Mouse (Mus musculus): ENCODE results near the gene Gpatch2l. TPM values are rescaled to one million over a fixed set of nuclear protein-coding genes. Genes with fewer than 3 reads are reported as not detected.

Gpatch2l gene
- polyA plus RNA-seq, 1 experiment from 2014 or later, result 24.4 TPM

- H3K4me1 ChIP-seq (ENCODE audit: control insufficient read depth, insufficient read depth, low read depth, low read length), result 0 out of 2 replicates have a peak, but pooled peaks cover 3% of the 10 kb centered on the region
- no peaks in the 10 kb centered on the region for H3K27me3 ChIP-seq (replicated peaks; ENCODE audit: control insufficient read depth, insufficient read depth, low read length)
- H3K36me3 ChIP-seq (ENCODE audit: control insufficient read depth, insufficient read depth, low read length), result peaks cover 5% of the 10 kb centered on the region; the same call in 1 of the 2 replicates
- H3K9ac ChIP-seq (ENCODE audit: low read depth, low read length), result no peak overlapping the region
- H3K27ac ChIP-seq (ENCODE audit: low read depth, low read length), result no peak overlapping the region
- H3K4me2 ChIP-seq (ENCODE audit: low read length), result no peak overlapping the region
- WGBS, result 70% methylated on average over 2 of the region's 2 CpGs
- H3K9me3 ChIP-seq (ENCODE audit: control insufficient read depth, low read length), result no peaks in the 10 kb centered on the region
- H3K4me3 ChIP-seq (ENCODE audit: low read length), result no peak overlapping the region
- ATAC-seq, result no peak
Observed at GRCm38 (mm10) chr12:86274246-86274645, 32.6 kb downstream of the Gpatch2l start.

GRCm38 (mm10) chr12:86275731-86276130, 34.1 kb downstream of the Gpatch2l start:
- H3K9ac ChIP-seq (ENCODE audit: low read depth, low read length), result no peak overlapping the region
- H3K27ac ChIP-seq (ENCODE audit: low read depth, low read length), result no peak overlapping the region
- H3K36me3 ChIP-seq (ENCODE audit: control insufficient read depth, insufficient read depth, low read length), result no peaks in the 10 kb centered on the region
- ATAC-seq, result no peak
- H3K4me1 ChIP-seq (ENCODE audit: control insufficient read depth, insufficient read depth, low read depth, low read length), result 0 out of 2 replicates have a peak, but pooled peaks cover 3% of the 10 kb centered on the region
- H3K27me3 ChIP-seq (replicated peaks; ENCODE audit: control insufficient read depth, insufficient read depth, low read length), result no peaks in the 10 kb centered on the region
- WGBS, result 87% methylated on average over 3 of the region's 3 CpGs
- H3K4me3 ChIP-seq (ENCODE audit: low read length), result no peak overlapping the region
- no peak overlapping the region for H3K4me2 ChIP-seq (ENCODE audit: low read length)
- H3K9me3 ChIP-seq (ENCODE audit: control insufficient read depth, low read length), result no peaks in the 10 kb centered on the region

GRCm38 (mm10) chr12:86276463-86276862, 34.8 kb downstream of the Gpatch2l start:
- WGBS, result 56% methylated on average over 2 of the region's 2 CpGs
- no peak for ATAC-seq

GRCm38 (mm10) chr12:86276895-86277294, 35.2 kb downstream of the Gpatch2l start:
- WGBS, result 41% methylated on average over 5 of the region's 5 CpGs

More at GRCm38 (mm10) chr12:86276463-86276862, 34.8 kb downstream of the Gpatch2l start:
- Histone ChIP-seq H3K4me2 (ENCODE audit: low read length) (no peak overlapping the region), H3K4me1 (ENCODE audit: control insufficient read depth, insufficient read depth, low read depth, low read length) (no peaks in the 10 kb centered on the region), H3K36me3 (ENCODE audit: control insufficient read depth, insufficient read depth, low read length) (no peaks in the 10 kb centered on the region), H3K27me3 (replicated peaks; ENCODE audit: control insufficient read depth, insufficient read depth, low read length) (no peaks in the 10 kb centered on the region), H3K4me3 (ENCODE audit: low read length) (no peak overlapping the region), H3K9me3 (ENCODE audit: control insufficient read depth, low read length) (no peaks in the 10 kb centered on the region), H3K9ac (ENCODE audit: low read depth, low read length) (no peak overlapping the region), H3K27ac (ENCODE audit: low read depth, low read length) (no peak overlapping the region)

GRCm38 (mm10) chr12:86280000-86280399, 38.3 kb downstream of the Gpatch2l start:
- no peak for ATAC-seq
- H3K27me3 ChIP-seq (replicated peaks; ENCODE audit: control insufficient read depth, insufficient read depth, low read length), result no peaks in the 10 kb centered on the region
- no peaks in the 10 kb centered on the region for H3K36me3 ChIP-seq (ENCODE audit: control insufficient read depth, insufficient read depth, low read length)
- H3K4me3 ChIP-seq (ENCODE audit: low read length), result no peak overlapping the region
- no peak overlapping the region for H3K27ac ChIP-seq (ENCODE audit: low read depth, low read length)
- no peaks in the 10 kb centered on the region for H3K4me1 ChIP-seq (ENCODE audit: control insufficient read depth, insufficient read depth, low read depth, low read length)
- no peak overlapping the region for H3K4me2 ChIP-seq (ENCODE audit: low read length)
- WGBS, result 33% methylated on average over 10 of the region's 10 CpGs
- no peak overlapping the region for H3K9ac ChIP-seq (ENCODE audit: low read depth, low read length)
- no peaks in the 10 kb centered on the region for H3K9me3 ChIP-seq (ENCODE audit: control insufficient read depth, low read length)

More at GRCm38 (mm10) chr12:86276895-86277294, 35.2 kb downstream of the Gpatch2l start:
- Histone ChIP-seq H3K4me1 (ENCODE audit: control insufficient read depth, insufficient read depth, low read depth, low read length) (no peaks in the 10 kb centered on the region), H3K27me3 (replicated peaks; ENCODE audit: control insufficient read depth, insufficient read depth, low read length) (no peaks in the 10 kb centered on the region), H3K4me2 (ENCODE audit: low read length) (no peak overlapping the region), H3K36me3 (ENCODE audit: control insufficient read depth, insufficient read depth, low read length) (no peaks in the 10 kb centered on the region), H3K4me3 (ENCODE audit: low read length) (no peak overlapping the region), H3K27ac (ENCODE audit: low read depth, low read length) (no peak overlapping the region), H3K9me3 (ENCODE audit: control insufficient read depth, low read length) (no peaks in the 10 kb centered on the region), H3K9ac (ENCODE audit: low read depth, low read length) (no peak overlapping the region)
- ATAC-seq, result no peak

- Histone ChIP-seq H3K27me3 (replicated peaks; ENCODE audit: control insufficient read depth, insufficient read depth, low read length) (no peaks in the 10 kb centered on the region), H3K4me1 (ENCODE audit: control insufficient read depth, insufficient read depth, low read depth, low read length) (no peaks in the 10 kb centered on the region), H3K9me3 (ENCODE audit: control insufficient read depth, low read length) (no peaks in the 10 kb centered on the region), H3K4me2 (ENCODE audit: low read length) (no peak overlapping the region), H3K27ac (ENCODE audit: low read depth, low read length) (no peak overlapping the region), H3K36me3 (ENCODE audit: control insufficient read depth, insufficient read depth, low read length) (peaks cover 5% of the 10 kb centered on the region), H3K4me3 (ENCODE audit: low read length) (no peak overlapping the region), H3K9ac (ENCODE audit: low read depth, low read length) (no peak overlapping the region)
- WGBS, result 93% methylated on average over 2 of the region's 2 CpGs
- no peak for ATAC-seq
Observed at GRCm38 (mm10) chr12:86285704-86286103, 44.0 kb downstream of the Gpatch2l start.

GRCm38 (mm10) chr12:86297450-86297849, 55.8 kb downstream of the Gpatch2l start:
- Histone ChIP-seq H3K27ac (ENCODE audit: low read depth, low read length) (no peak overlapping the region), H3K4me3 (ENCODE audit: low read length) (no peak overlapping the region), H3K4me2 (ENCODE audit: low read length) (no peak overlapping the region), H3K9ac (ENCODE audit: low read depth, low read length) (no peak overlapping the region), H3K36me3 (ENCODE audit: control insufficient read depth, insufficient read depth, low read length) (no peaks in the 10 kb centered on the region), H3K27me3 (replicated peaks; ENCODE audit: control insufficient read depth, insufficient read depth, low read length) (no peaks in the 10 kb centered on the region), H3K9me3 (ENCODE audit: control insufficient read depth, low read length) (no peaks in the 10 kb centered on the region), H3K4me1 (ENCODE audit: control insufficient read depth, insufficient read depth, low read depth, low read length) (no peaks in the 10 kb centered on the region)
- ATAC-seq, result no peak
- 79% methylated on average over 10 of the region's 10 CpGs for WGBS

- Histone ChIP-seq H3K27me3 (replicated peaks; ENCODE audit: control insufficient read depth, insufficient read depth, low read length) (no peaks in the 10 kb centered on the region), H3K4me1 (ENCODE audit: control insufficient read depth, insufficient read depth, low read depth, low read length) (no peaks in the 10 kb centered on the region), H3K36me3 (ENCODE audit: control insufficient read depth, insufficient read depth, low read length) (no peaks in the 10 kb centered on the region), H3K4me2 (ENCODE audit: low read length) (no peak overlapping the region), H3K27ac (ENCODE audit: low read depth, low read length) (no peak overlapping the region), H3K9me3 (ENCODE audit: control insufficient read depth, low read length) (no peaks in the 10 kb centered on the region), H3K4me3 (ENCODE audit: low read length) (no peak overlapping the region), H3K9ac (ENCODE audit: low read depth, low read length) (no peak overlapping the region)
- WGBS, result 90% methylated on average over 10 of the region's 10 CpGs
- ATAC-seq, result no peak
Observed at GRCm38 (mm10) chr12:86302973-86303372, 61.3 kb downstream of the Gpatch2l start.

- 80% methylated on average over 7 of the region's 7 CpGs for WGBS
- no peak for ATAC-seq
- Histone ChIP-seq H3K27ac (ENCODE audit: low read depth, low read length) (no peak overlapping the region), H3K4me1 (ENCODE audit: control insufficient read depth, insufficient read depth, low read depth, low read length) (no peaks in the 10 kb centered on the region), H3K36me3 (ENCODE audit: control insufficient read depth, insufficient read depth, low read length) (no peaks in the 10 kb centered on the region), H3K4me2 (ENCODE audit: low read length) (no peak overlapping the region), H3K9ac (ENCODE audit: low read depth, low read length) (no peak overlapping the region), H3K27me3 (replicated peaks; ENCODE audit: control insufficient read depth, insufficient read depth, low read length) (no peaks in the 10 kb centered on the region), H3K4me3 (ENCODE audit: low read length) (no peak overlapping the region), H3K9me3 (ENCODE audit: control insufficient read depth, low read length) (no peaks in the 10 kb centered on the region)
Observed at GRCm38 (mm10) chr12:86305045-86305444, 63.4 kb downstream of the Gpatch2l start.

All from hindbrain, embryonic 16.5 days (tissue).